Mouse (Mus musculus) embryonic fibroblast, embryonic 13.5 days (primary cell): ENCODE measurements around the gene Cdk14. TPM values are rescaled to one million over a fixed set of nuclear protein-coding genes. Genes with fewer than 3 reads are reported as not detected.

Experiments used
- H3K27ac ChIP-seq: 2 replicates; pipeline ENCODE4 v1.5.1; 2012; ENCODE audit warnings: low read length, control low read depth, inconsistent platforms; ENCODE audit not compliant: insufficient read depth
- H3K4me1 ChIP-seq: 2 replicates; pipeline ENCODE4 v1.6.1; 2011; ENCODE audit warnings: low read length; ENCODE audit not compliant: control insufficient read depth, insufficient read depth
- H3K4me3 ChIP-seq: 2 replicates; pipeline ENCODE4 v1.5.1; 2011; ENCODE audit warnings: mild to moderate bottlenecking, control low read depth, low read length; ENCODE audit not compliant: insufficient read depth
- CTCF ChIP-seq: IDR thresholded peaks from 2 replicates; pipeline ENCODE4 v1.5.1; 2011; ENCODE audit warnings: mild to moderate bottlenecking, control low read depth, low read length, moderate library complexity, borderline replicate concordance; ENCODE audit not compliant: insufficient read depth
- POLR2A ChIP-seq: IDR thresholded peaks from 2 replicates; pipeline ENCODE4 v1.6.1; 2011; ENCODE audit warnings: low read depth, mild to moderate bottlenecking, control low read depth, low read length, moderate library complexity
- polyA plus RNA-seq: library from polyadenylated mRNA; stranded (reverse); fragments of >200 nt; gene quantifications from 2 replicates; pipeline ENCODE4 v1.2.4, GENCODE M21; 2011; ENCODE audit warnings: low read depth; ENCODE audit not compliant: missing spikeins, insufficient read length

Cdk14 gene
- polyA plus RNA-seq, 1 experiment, result 50.0 TPM

GRCm38 (mm10) chr5:5266787-5267126 lies 153.4 kb downstream of the Cdk14 start:
- H3K4me1 ChIP-seq, result peaks cover 6% of the 10 kb centered on the region
- TF ChIP-seq CTCF (no peak), POLR2A (no peak)
- no peak overlapping the region for H3K27ac ChIP-seq

GRCm38 (mm10) chr5:5265861-5266786 lies 154.0 kb downstream of the Cdk14 start:
- no peak for TF ChIP-seq POLR2A
- TF ChIP-seq CTCF, result no peak
- Histone ChIP-seq H3K27ac (no peak overlapping the region), H3K4me1 (peaks cover 6% of the 10 kb centered on the region), H3K4me3 (no peak overlapping the region)

More at GRCm38 (mm10) chr5:5266787-5267126, 153.4 kb downstream of the Cdk14 start:
- no peak overlapping the region for H3K4me3 ChIP-seq

- 0 out of 2 replicates have a peak overlapping the region, but pooled peaks have one; percentile 19 for H3K27ac ChIP-seq
- H3K4me1 ChIP-seq, result peaks cover 6% of the 10 kb centered on the region
- TF ChIP-seq CTCF, result no peak
- no peak for TF ChIP-seq POLR2A
- no peak overlapping the region for H3K4me3 ChIP-seq
Measured at GRCm38 (mm10) chr5:5265401-5265841, 154.7 kb downstream of the Cdk14 start.

- Histone ChIP-seq H3K4me3 (no peak overlapping the region), H3K27ac (no peak overlapping the region), H3K4me1 (peaks cover 6% of the 10 kb centered on the region)
- no peak for TF ChIP-seq CTCF
- no peak for TF ChIP-seq POLR2A
Measured at GRCm38 (mm10) chr5:5264712-5265111, 155.4 kb downstream of the Cdk14 start.

GRCm38 (mm10) chr5:5261725-5262296 lies 158.3 kb downstream of the Cdk14 start:
- Histone ChIP-seq H3K27ac (no peak overlapping the region), H3K4me1 (peaks cover 6% of the 10 kb centered on the region), H3K4me3 (no peak overlapping the region)
- TF ChIP-seq CTCF (no peak), POLR2A (no peak)

GRCm38 (mm10) chr5:5260966-5261724 lies 159.0 kb downstream of the Cdk14 start:
- H3K4me1 ChIP-seq, result peaks cover 6% of the 10 kb centered on the region
- H3K27ac ChIP-seq, result no peak overlapping the region
- no peak for TF ChIP-seq CTCF
- TF ChIP-seq POLR2A, result no peak
- H3K4me3 ChIP-seq, result no peak overlapping the region

GRCm38 (mm10) chr5:5260309-5260708 lies 159.8 kb downstream of the Cdk14 start:
- H3K4me3 ChIP-seq, result no peak overlapping the region
- H3K4me1 ChIP-seq, result peaks cover 4% of the 10 kb centered on the region
- no peak overlapping the region for H3K27ac ChIP-seq
- no peak for TF ChIP-seq CTCF
- TF ChIP-seq POLR2A, result no peak

GRCm38 (mm10) chr5:5254391-5254790 lies 165.7 kb downstream of the Cdk14 start:
- Histone ChIP-seq H3K4me1 (no peaks in the 10 kb centered on the region), H3K27ac (no peak overlapping the region), H3K4me3 (no peak overlapping the region)
- TF ChIP-seq CTCF (no peak), POLR2A (no peak)

GRCm38 (mm10) chr5:5253177-5253576 lies 166.9 kb downstream of the Cdk14 start:
- Histone ChIP-seq H3K27ac (no peak overlapping the region), H3K4me1 (no peaks in the 10 kb centered on the region), H3K4me3 (no peak overlapping the region)
- TF ChIP-seq CTCF (no peak), POLR2A (no peak)

- Histone ChIP-seq H3K4me3 (no peak overlapping the region), H3K4me1 (no peaks in the 10 kb centered on the region), H3K27ac (no peak overlapping the region)
- no peak for TF ChIP-seq CTCF
- no peak for TF ChIP-seq POLR2A
Measured at GRCm38 (mm10) chr5:5247671-5248070, 172.4 kb downstream of the Cdk14 start.
